Mouse (Mus musculus) small intestine, adult 2 months (tissue): ENCODE results near the gene Ctdnep1.

Experiments
- CTCF ChIP-seq: fragments of 200-500 bp; IDR thresholded peaks from 2 replicates; pipeline ENCODE4 v1.5.1; 2012; ENCODE audit warnings: low read depth, mild to moderate bottlenecking, control low read depth, inconsistent platforms, low read length, moderate library complexity, mixed read lengths; ENCODE audit not compliant: insufficient replicate concordance, insufficient read length; ENCODE audit errors: extremely low read depth
- POLR2A ChIP-seq: fragments of 200-500 bp; IDR thresholded peaks from 2 replicates; pipeline ENCODE4 v1.6.1; 2012; ENCODE audit warnings: low read depth, mild to moderate bottlenecking, control low read depth, inconsistent platforms, low read length, moderate library complexity

GRCm38 (mm10) chr11:70021264-70022132 is 40.5 kb downstream of the Ctdnep1 start:
- TF ChIP-seq CTCF (no peak), POLR2A (no peak)
